Mouse (Mus musculus): ENCODE data around the gene Dppa3. TPM values are rescaled to one million over a fixed set of nuclear protein-coding genes. Genes with fewer than 3 reads are reported as not detected.

The Dppa3 gene
- polyA plus RNA-seq, 1 experiment, result 217 TPM

DNA sequence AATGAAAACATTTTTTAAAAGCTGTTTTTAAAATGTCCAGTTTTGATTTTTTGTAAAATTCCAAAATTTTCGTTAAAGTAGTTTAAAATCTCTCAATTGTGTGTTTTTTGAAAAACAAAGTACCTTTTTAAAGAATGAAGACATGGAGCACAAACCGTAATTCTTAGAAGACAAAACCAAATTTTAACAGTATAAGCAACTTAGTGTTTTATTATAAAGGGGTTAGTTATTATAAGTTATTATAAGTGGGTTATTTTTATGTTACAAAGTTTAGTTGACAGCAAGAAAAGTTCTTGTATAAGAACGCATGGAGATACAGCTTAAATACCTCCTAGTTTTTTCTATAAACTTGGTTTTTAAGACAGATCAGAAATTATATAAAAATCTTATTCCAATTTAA, 24.6 kb upstream of the Dppa3 start:
- TF ChIP-seq POLR2A (IDR thresholded peaks at IDR 0.05; ENCODE audit: insufficient read depth, low read length), result no peak
- no peak for TF ChIP-seq EP300 (IDR thresholded peaks at IDR 0.05; ENCODE audit: insufficient read depth, low read depth, low read length)
- no peak for TF ChIP-seq CTCF (IDR thresholded peaks at IDR 0.05; ENCODE audit: low read depth, low read length)

GRCm38 (mm10) chr6:122602242-122602991, 23.8 kb upstream of the Dppa3 start, which contains the start of gene Apobec1:
TSS of gene Apobec1 (minus strand) at chr6:122602444.
- H3K36me3 ChIP-seq (ENCODE audit: control insufficient read depth, insufficient read depth, low read length, poor library complexity, severe bottlenecking), result peaks cover 9% of the 10 kb centered on the region
- H3K9me3 ChIP-seq (replicated peaks; ENCODE audit: control insufficient read depth, insufficient read depth, low read length, poor library complexity, severe bottlenecking), result no peaks in the 10 kb centered on the region
- H3K9ac ChIP-seq (ENCODE audit: low read depth, poor library complexity, severe bottlenecking), result peak within 1 kb of the TSS; percentile 89
- TF ChIP-seq POLR2A (IDR thresholded peaks at IDR 0.05; ENCODE audit: insufficient read depth, low read length), result no peak
- TF ChIP-seq CTCF (IDR thresholded peaks at IDR 0.05; ENCODE audit: low read depth, low read length), result no peak
- no peak for TF ChIP-seq EP300 (IDR thresholded peaks at IDR 0.05; ENCODE audit: insufficient read depth, low read depth, low read length)
- H3K27ac ChIP-seq (ENCODE audit: insufficient read depth, low read length), result peak within 1 kb of the TSS; percentile 83
- no peaks in the 10 kb centered on the region for H3K27me3 ChIP-seq (ENCODE audit: control insufficient read depth, insufficient read depth, low read length, poor library complexity, severe bottlenecking)
- no peaks in the 10 kb centered on the region for H3K4me1 ChIP-seq (ENCODE audit: control insufficient read depth, insufficient read depth, low read length)
- H3K4me3 ChIP-seq (ENCODE audit: low read depth, low read length), result peak within 1 kb of the TSS; percentile 94

More for the DNA sequence above, 24.6 kb upstream of the Dppa3 start:
- peak overlapping the region; percentile 94; the same call in 1 of the 2 replicates for H3K4me3 ChIP-seq (ENCODE audit: low read depth, low read length)
- peak overlapping the region; percentile 89 for H3K9ac ChIP-seq (ENCODE audit: low read depth, poor library complexity, severe bottlenecking)
- no peaks in the 10 kb centered on the region for H3K9me3 ChIP-seq (replicated peaks; ENCODE audit: control insufficient read depth, insufficient read depth, low read length, poor library complexity, severe bottlenecking)
- H3K4me1 ChIP-seq (ENCODE audit: control insufficient read depth, insufficient read depth, low read length), result no peaks in the 10 kb centered on the region
- H3K27ac ChIP-seq (ENCODE audit: insufficient read depth, low read length), result 0 out of 2 replicates have a peak overlapping the region, but pooled peaks have one; percentile 83
- H3K36me3 ChIP-seq (ENCODE audit: control insufficient read depth, insufficient read depth, low read length, poor library complexity, severe bottlenecking), result peaks cover 9% of the 10 kb centered on the region
- no peaks in the 10 kb centered on the region for H3K27me3 ChIP-seq (ENCODE audit: control insufficient read depth, insufficient read depth, low read length, poor library complexity, severe bottlenecking)

- Histone ChIP-seq H3K9me3 (replicated peaks; ENCODE audit: control insufficient read depth, insufficient read depth, low read length, poor library complexity, severe bottlenecking) (no peaks in the 10 kb centered on the region), H3K4me3 (ENCODE audit: low read depth, low read length) (no peak overlapping the region), H3K36me3 (ENCODE audit: control insufficient read depth, insufficient read depth, low read length, poor library complexity, severe bottlenecking) (peaks cover 9% of the 10 kb centered on the region), H3K9ac (ENCODE audit: low read depth, poor library complexity, severe bottlenecking) (peak overlapping the region; percentile 89), H3K27ac (ENCODE audit: insufficient read depth, low read length) (peak overlapping the region; percentile 83), H3K4me1 (ENCODE audit: control insufficient read depth, insufficient read depth, low read length) (no peaks in the 10 kb centered on the region), H3K27me3 (ENCODE audit: control insufficient read depth, insufficient read depth, low read length, poor library complexity, severe bottlenecking) (no peaks in the 10 kb centered on the region)
- TF ChIP-seq CTCF (IDR thresholded peaks at IDR 0.05; ENCODE audit: low read depth, low read length) (no peak), POLR2A (IDR thresholded peaks at IDR 0.05; ENCODE audit: insufficient read depth, low read length) (no peak), EP300 (IDR thresholded peaks at IDR 0.05; ENCODE audit: insufficient read depth, low read depth, low read length) (no peak)
These were observed 23.3 kb upstream of the Dppa3 start for GRCm38 (mm10) chr6:122602992-122603322.

GRCm38 (mm10) chr6:122604260-122604659, 21.9 kb upstream of the Dppa3 start:
- no peaks in the 10 kb centered on the region for H3K27me3 ChIP-seq (ENCODE audit: control insufficient read depth, insufficient read depth, low read length, poor library complexity, severe bottlenecking)
- H3K4me1 ChIP-seq (ENCODE audit: control insufficient read depth, insufficient read depth, low read length), result no peaks in the 10 kb centered on the region
- no peak overlapping the region for H3K4me3 ChIP-seq (ENCODE audit: low read depth, low read length)
- peaks cover 9% of the 10 kb centered on the region for H3K36me3 ChIP-seq (ENCODE audit: control insufficient read depth, insufficient read depth, low read length, poor library complexity, severe bottlenecking)
- no peak for TF ChIP-seq CTCF (IDR thresholded peaks at IDR 0.05; ENCODE audit: low read depth, low read length)
- H3K27ac ChIP-seq (ENCODE audit: insufficient read depth, low read length), result peak overlapping the region; percentile 47
- H3K9me3 ChIP-seq (replicated peaks; ENCODE audit: control insufficient read depth, insufficient read depth, low read length, poor library complexity, severe bottlenecking), result no peaks in the 10 kb centered on the region
- no peak overlapping the region for H3K9ac ChIP-seq (ENCODE audit: low read depth, poor library complexity, severe bottlenecking)

DNA sequence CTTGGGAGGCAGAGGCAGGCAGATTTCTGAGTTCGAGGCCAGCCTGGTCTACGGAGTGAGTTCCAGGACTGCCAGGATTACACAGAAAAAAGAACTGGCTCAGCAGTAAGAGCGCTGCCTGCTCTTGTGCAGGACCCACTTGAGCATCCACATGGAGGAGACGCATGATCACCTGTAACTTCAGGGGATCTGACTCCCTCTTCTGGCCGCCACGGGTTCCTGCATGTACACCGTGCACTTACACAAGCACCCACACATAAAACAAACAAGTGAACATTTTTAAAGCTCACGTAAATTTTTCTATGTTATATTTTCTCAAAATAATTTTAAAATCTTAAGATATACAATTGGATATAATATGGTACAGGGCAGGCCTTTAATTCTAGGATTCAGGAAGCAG, 20.7 kb upstream of the Dppa3 start:
- TF ChIP-seq POLR2A (IDR thresholded peaks at IDR 0.05; ENCODE audit: insufficient read depth, low read length) (no peak), CTCF (IDR thresholded peaks at IDR 0.05; ENCODE audit: low read depth, low read length) (peak; percentile 83), EP300 (IDR thresholded peaks at IDR 0.05; ENCODE audit: insufficient read depth, low read depth, low read length) (no peak)
- no peak overlapping the region for H3K4me3 ChIP-seq (ENCODE audit: low read depth, low read length)
- H3K4me1 ChIP-seq (ENCODE audit: control insufficient read depth, insufficient read depth, low read length), result no peaks in the 10 kb centered on the region
- H3K27me3 ChIP-seq (ENCODE audit: control insufficient read depth, insufficient read depth, low read length, poor library complexity, severe bottlenecking), result no peaks in the 10 kb centered on the region
- no peaks in the 10 kb centered on the region for H3K9me3 ChIP-seq (replicated peaks; ENCODE audit: control insufficient read depth, insufficient read depth, low read length, poor library complexity, severe bottlenecking)
- peaks cover 9% of the 10 kb centered on the region for H3K36me3 ChIP-seq (ENCODE audit: control insufficient read depth, insufficient read depth, low read length, poor library complexity, severe bottlenecking)
- no peak overlapping the region for H3K27ac ChIP-seq (ENCODE audit: insufficient read depth, low read length)
- no peak overlapping the region for H3K9ac ChIP-seq (ENCODE audit: low read depth, poor library complexity, severe bottlenecking)

GRCm38 (mm10) chr6:122606661-122607060, 19.5 kb upstream of the Dppa3 start:
- TF ChIP-seq POLR2A (IDR thresholded peaks at IDR 0.05; ENCODE audit: insufficient read depth, low read length), result no peak
- TF ChIP-seq EP300 (IDR thresholded peaks at IDR 0.05; ENCODE audit: insufficient read depth, low read depth, low read length), result peak; percentile 22; the same call in 1 of the 2 replicates
- peak; percentile 9 for TF ChIP-seq CTCF (IDR thresholded peaks at IDR 0.05; ENCODE audit: low read depth, low read length)
- Histone ChIP-seq H3K4me1 (ENCODE audit: control insufficient read depth, insufficient read depth, low read length) (peaks cover 1% of the 10 kb centered on the region), H3K9ac (ENCODE audit: low read depth, poor library complexity, severe bottlenecking) (peak overlapping the region; percentile 87), H3K36me3 (ENCODE audit: control insufficient read depth, insufficient read depth, low read length, poor library complexity, severe bottlenecking) (peaks cover 9% of the 10 kb centered on the region), H3K9me3 (replicated peaks; ENCODE audit: control insufficient read depth, insufficient read depth, low read length, poor library complexity, severe bottlenecking) (no peaks in the 10 kb centered on the region), H3K27ac (ENCODE audit: insufficient read depth, low read length) (peak overlapping the region; percentile 98), H3K27me3 (ENCODE audit: control insufficient read depth, insufficient read depth, low read length, poor library complexity, severe bottlenecking) (no peaks in the 10 kb centered on the region), H3K4me3 (ENCODE audit: low read depth, low read length) (0 out of 2 replicates have a peak overlapping the region, but pooled peaks have one; percentile 9)
